Mouse (Mus musculus) intestine, postnatal 0 days (tissue): Measurements from ENCODE around the gene Sec14l3. TPM values are rescaled to one million over a fixed set of nuclear protein-coding genes. Genes with fewer than 3 reads are reported as not detected.
"Not testable (repeated sequence)": the region's sequence is repeated elsewhere in the genome, so short reads cannot be mapped to it uniquely, and the experiment has no call there.

ENCODE experiments used
- ATAC-seq: fragments of 200-750 bp; cut with Nextera tagmentation; 2 replicates; pipeline ENCODE4 v1.8.0; 2017; ENCODE audit warnings: mild to moderate bottlenecking, moderate TSS enrichment, moderate library complexity
- H3K27ac ChIP-seq: fragments of 300-500 bp; sonication (generic); 2 replicates; pipeline ENCODE4 v1.5.1; 2014; ENCODE audit warnings: mild to moderate bottlenecking, low read depth, low read length, moderate library complexity
- H3K27me3 ChIP-seq: fragments of 300-500 bp; sonication (generic); replicated peaks from 2 replicates; pipeline ENCODE4 v1.6.1; 2014; ENCODE audit warnings: low read length, mixed read lengths; ENCODE audit not compliant: control insufficient read depth, insufficient read depth
- H3K36me3 ChIP-seq: fragments of 300-500 bp; sonication (generic); 2 replicates; pipeline ENCODE4 v1.6.1; 2014; ENCODE audit warnings: mild to moderate bottlenecking, moderate library complexity; ENCODE audit not compliant: control insufficient read depth, insufficient read depth
- H3K4me1 ChIP-seq: fragments of 300-500 bp; sonication (generic); replicated peaks from 2 replicates; pipeline ENCODE4 v1.6.1; 2014; ENCODE audit warnings: antibody characterized with exemption, low read length, mixed read lengths; ENCODE audit not compliant: control insufficient read depth, insufficient read depth
- H3K4me2 ChIP-seq: fragments of 300-500 bp; sonication (generic); replicated peaks from 2 replicates; pipeline ENCODE4 v1.6.1; 2014; ENCODE audit warnings: low read depth, mild to moderate bottlenecking, moderate library complexity
- H3K4me3 ChIP-seq: fragments of 300-500 bp; sonication (generic); 2 replicates; pipeline ENCODE4 v1.5.1; 2014; ENCODE audit warnings: low read depth, low read length
- H3K9ac ChIP-seq: fragments of 300-500 bp; sonication (generic); 2 replicates; pipeline ENCODE4 v1.6.1; 2014; ENCODE audit warnings: mild to moderate bottlenecking, low read depth, low read length
- H3K9me3 ChIP-seq: fragments of 300-500 bp; sonication (generic); 2 replicates; pipeline ENCODE4 v1.6.1; 2016; ENCODE audit warnings: mixed run types; ENCODE audit not compliant: control insufficient read depth
- CTCF ChIP-seq: sonication (generic); IDR thresholded peaks from 2 replicates; pipeline ENCODE4 v1.5.1; 2016; ENCODE audit warnings: low read depth, mild to moderate bottlenecking, control low read depth, antibody characterized with exemption, moderate library complexity
- WGBS: fragments of 180-500 bp; shearing (Covaris S2); extraction: QIAGEN DNeasy Blood & Tissue Kit; methylation state at CpG from one replicate; pipeline ENCODE4 v1.1.7; 2014; 5-methylcytosine and 5-hydroxymethylcytosine counted together
- polyA plus RNA-seq: library from polyadenylated mRNA; unstranded; fragments of >200 nt; fragmentation: Nextera tagmentation; extraction: Ambion mirVana; gene quantifications from 2 replicates; pipeline ENCODE4 v1.2.1, GENCODE M21; 2015

Gene Sec14l3
- polyA plus RNA-seq: not detected in 2 replicates

GRCm38 (mm10) chr11:4064627-4065122, at the start of gene Sec14l3:
Sec14l3 (plus strand) TSS chr11:4064841.
- Histone ChIP-seq H3K27ac (no peak within 1 kb of the TSS), H3K9me3 (no peaks in the 10 kb centered on the region), H3K4me1 (no peaks in the 10 kb centered on the region), H3K4me3 (no peak within 1 kb of the TSS), H3K4me2 (no peak within 1 kb of the TSS), H3K36me3 (no peaks in the 10 kb centered on the region), H3K9ac (no peak within 1 kb of the TSS), H3K27me3 (no peaks in the 10 kb centered on the region)
- TF ChIP-seq CTCF: no peak
- 42% methylated on average over 5 of the region's 5 CpGs for WGBS
- ATAC-seq: no peak

GRCm38 (mm10) chr11:4015796-4016195, 48.8 kb upstream of the Sec14l3 start:
- not testable (repeated sequence) for H3K27me3 ChIP-seq, H3K36me3 ChIP-seq, H3K9ac ChIP-seq, H3K4me3 ChIP-seq, H3K9me3 ChIP-seq, ATAC-seq, H3K4me2 ChIP-seq, H3K27ac ChIP-seq, H3K4me1 ChIP-seq
- 85% methylated on average over 14 of the region's 14 CpGs for WGBS

- not testable (repeated sequence) for H3K4me2 ChIP-seq, ATAC-seq, H3K4me1 ChIP-seq, H3K9me3 ChIP-seq, H3K9ac ChIP-seq, H3K4me3 ChIP-seq, H3K27me3 ChIP-seq, H3K27ac ChIP-seq, H3K36me3 ChIP-seq
- 83% methylated on average over 13 of the region's 13 CpGs for WGBS
Observed at GRCm38 (mm10) chr11:4022111-4022510, 42.5 kb upstream of the Sec14l3 start.

GRCm38 (mm10) chr11:4023321-4023720, 41.3 kb upstream of the Sec14l3 start:
- Histone ChIP-seq H3K27ac (no peak overlapping the region), H3K27me3 (no peaks in the 10 kb centered on the region), H3K4me1 (no peaks in the 10 kb centered on the region), H3K36me3 (no peaks in the 10 kb centered on the region), H3K9me3 (no peaks in the 10 kb centered on the region), H3K4me2 (no peak overlapping the region), H3K4me3 (no peak overlapping the region), H3K9ac (no peak overlapping the region)
- no peak for ATAC-seq
- 50% methylated on average over 2 of the region's 2 CpGs for WGBS
- TF ChIP-seq CTCF: no peak

GRCm38 (mm10) chr11:4027066-4027465, 37.6 kb upstream of the Sec14l3 start:
- Histone ChIP-seq H3K4me3 (no peak overlapping the region), H3K9ac (no peak overlapping the region), H3K27ac (no peak overlapping the region), H3K27me3 (no peaks in the 10 kb centered on the region), H3K9me3 (no peaks in the 10 kb centered on the region), H3K4me1 (no peaks in the 10 kb centered on the region), H3K36me3 (no peaks in the 10 kb centered on the region), H3K4me2 (no peak overlapping the region)
- TF ChIP-seq CTCF: no peak
- ATAC-seq: no peak
- 71% methylated on average over 8 of the region's 8 CpGs for WGBS

- no peak for ATAC-seq
Observed at GRCm38 (mm10) chr11:4027561-4028334, 36.9 kb upstream of the Sec14l3 start.

More at GRCm38 (mm10) chr11:4027561-4028334, 36.9 kb upstream of the Sec14l3 start:
- Histone ChIP-seq H3K4me2 (no peak overlapping the region), H3K9me3 (no peaks in the 10 kb centered on the region), H3K9ac (no peak overlapping the region), H3K4me3 (no peak overlapping the region), H3K27me3 (no peaks in the 10 kb centered on the region), H3K27ac (no peak overlapping the region), H3K4me1 (no peaks in the 10 kb centered on the region), H3K36me3 (no peaks in the 10 kb centered on the region)
- WGBS: 71% methylated on average over 9 of the region's 9 CpGs
- no peak for TF ChIP-seq CTCF
